Mouse (Mus musculus) layer of hippocampus, adult 2 months (tissue): ENCODE measurements at regions not wholly inside any gene's neighbourhood (a gene's known extent, or its start where the extent isn't known, plus 50 kb on each side); places are given as distances from the start of the nearest gene placed in this dataset.

Experiments
- DNase-seq, 2 experiments: peaks; one replicate each; pipeline ENCODE4 v3.0.0; 2022; ENCODE audit warnings: low spot score in 2 of 2
- H3K27ac ChIP-seq: fragments of 200-600 bp; 2 replicates; pipeline ENCODE4 v1.8.1; 2022
- H3K4me3 ChIP-seq: fragments of 200-600 bp; 2 replicates; pipeline ENCODE4 v1.8.1; 2022; ENCODE audit warnings: mild to moderate bottlenecking
- CTCF ChIP-seq: fragments of 200-600 bp; conservative IDR thresholded peaks from 2 replicates; pipeline ENCODE4 v1.8.1; 2022; ENCODE audit warnings: antibody characterized with exemption, mild to moderate bottlenecking, moderate library complexity

DNA sequence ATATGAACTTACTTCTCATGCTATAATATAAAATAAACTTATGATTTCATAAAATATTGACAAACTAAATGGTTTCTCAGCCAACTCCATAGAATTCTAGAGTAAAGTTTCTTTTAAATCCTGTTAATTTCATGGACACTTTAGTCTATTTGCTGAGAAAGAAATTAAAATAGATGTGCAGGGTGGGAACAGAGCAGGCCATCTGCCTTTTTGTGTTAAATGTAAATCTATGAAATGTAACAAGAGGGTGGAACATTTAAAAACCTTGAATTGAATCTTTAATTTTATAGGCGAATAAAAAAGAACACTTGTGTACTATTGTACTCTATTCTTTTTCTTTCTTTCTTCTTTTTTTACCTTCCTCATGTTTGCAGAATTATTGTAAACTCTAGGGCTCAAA lies 1050.7 kb downstream of the Tbl1xr1 start:
- H3K27ac ChIP-seq: no peak overlapping the region
- DNase-seq: no peak
- H3K4me3 ChIP-seq: no peak overlapping the region
- no peak for TF ChIP-seq CTCF

DNA sequence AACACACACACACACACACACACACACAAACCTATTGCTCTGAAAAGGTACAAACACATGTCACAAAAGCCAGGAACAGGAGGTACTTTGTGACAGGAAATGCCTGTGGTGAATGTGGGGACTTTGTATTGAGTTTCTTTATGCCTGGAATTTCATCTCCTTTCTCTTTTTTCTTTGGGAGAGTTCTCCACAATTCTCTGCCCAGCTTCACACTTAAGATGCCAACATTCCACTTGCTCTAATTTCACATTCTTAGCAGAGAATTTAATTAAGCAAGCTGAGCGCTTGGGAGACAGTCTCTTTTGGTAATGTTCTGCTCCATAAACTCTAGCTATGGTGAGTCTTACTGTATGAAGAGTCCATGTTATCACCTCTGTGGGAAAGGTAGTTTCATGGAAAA lies 1059.1 kb downstream of the Tbl1xr1 start:
- no peak for TF ChIP-seq CTCF
- no peak overlapping the region for H3K4me3 ChIP-seq
- no peak for DNase-seq
- no peak overlapping the region for H3K27ac ChIP-seq

DNA sequence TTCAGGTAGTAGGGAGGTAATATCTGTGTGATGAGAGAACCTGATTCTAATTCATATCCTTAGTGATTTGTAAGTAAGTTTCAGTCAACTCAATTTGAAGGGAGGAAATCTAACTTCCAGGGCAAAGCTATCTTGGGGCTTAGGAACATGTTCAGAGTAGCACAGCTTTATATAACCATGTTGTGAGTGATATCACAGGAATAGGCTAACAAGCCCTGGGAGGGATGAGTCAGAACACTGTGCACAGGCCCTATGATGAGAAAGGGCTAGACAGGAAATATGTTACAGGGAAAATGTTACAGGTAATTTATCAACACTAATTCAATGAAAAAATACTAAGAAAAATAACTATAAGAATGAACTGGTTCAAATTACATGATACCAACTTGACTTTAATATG lies 1062.5 kb downstream of the Tbl1xr1 start:
- no peak overlapping the region for H3K27ac ChIP-seq
- no peak for DNase-seq
- no peak overlapping the region for H3K4me3 ChIP-seq
- no peak for TF ChIP-seq CTCF

DNA sequence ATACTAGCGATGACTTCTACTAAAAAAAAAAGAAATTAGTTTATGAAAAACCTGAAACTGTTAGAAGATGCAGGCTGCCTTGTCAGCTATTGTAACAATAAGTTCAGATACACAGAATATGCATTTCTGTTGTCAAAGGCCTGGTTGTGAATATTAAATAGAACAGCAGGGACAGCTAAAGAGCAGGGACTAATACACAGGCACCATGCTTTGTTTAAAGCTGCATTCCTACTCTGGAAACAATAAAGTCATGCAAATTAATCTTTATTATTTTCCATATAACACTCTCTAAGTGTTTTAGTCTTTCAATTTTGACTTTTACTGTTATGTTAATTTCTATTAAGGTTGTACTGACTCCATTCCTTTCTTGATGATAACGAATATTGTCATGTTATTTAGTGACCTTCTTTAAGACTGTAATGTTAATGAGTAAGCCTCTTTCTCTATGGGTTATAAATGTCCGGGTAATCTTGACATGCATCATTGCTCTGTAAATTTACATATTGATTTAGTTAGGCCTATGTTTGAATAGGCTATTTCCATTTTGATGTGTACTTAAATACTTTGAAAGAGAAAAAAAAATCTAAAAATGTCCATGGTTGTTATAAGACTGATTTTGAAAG lies 1088.5 kb downstream of the Tbl1xr1 start:
- Histone ChIP-seq H3K27ac (no peak overlapping the region), H3K4me3 (no peak overlapping the region)
- no peak for TF ChIP-seq CTCF
- DNase-seq: no peak

DNA sequence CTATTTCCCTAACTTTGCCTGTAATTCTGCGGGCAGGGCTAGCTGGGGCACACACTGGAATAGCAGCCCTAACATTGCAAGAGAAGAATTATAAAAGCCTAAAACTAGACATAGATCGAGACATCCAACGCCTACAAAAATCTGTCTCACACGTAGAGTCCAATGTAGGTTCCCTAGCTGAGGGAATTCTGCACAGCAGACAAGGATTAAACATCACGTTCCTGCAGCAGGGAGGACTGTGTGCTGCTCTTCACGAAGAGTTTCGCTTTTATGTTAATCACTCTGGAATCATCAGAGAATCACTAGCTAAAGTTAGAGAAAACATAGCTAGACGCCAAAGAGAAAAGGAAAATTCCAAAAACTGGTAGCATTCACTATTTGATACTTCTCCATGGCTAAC lies 1106.9 kb downstream of the Tbl1xr1 start:
- Histone ChIP-seq H3K27ac (no peak overlapping the region), H3K4me3 (no peak overlapping the region)
- no peak for TF ChIP-seq CTCF
- DNase-seq: no peak

DNA sequence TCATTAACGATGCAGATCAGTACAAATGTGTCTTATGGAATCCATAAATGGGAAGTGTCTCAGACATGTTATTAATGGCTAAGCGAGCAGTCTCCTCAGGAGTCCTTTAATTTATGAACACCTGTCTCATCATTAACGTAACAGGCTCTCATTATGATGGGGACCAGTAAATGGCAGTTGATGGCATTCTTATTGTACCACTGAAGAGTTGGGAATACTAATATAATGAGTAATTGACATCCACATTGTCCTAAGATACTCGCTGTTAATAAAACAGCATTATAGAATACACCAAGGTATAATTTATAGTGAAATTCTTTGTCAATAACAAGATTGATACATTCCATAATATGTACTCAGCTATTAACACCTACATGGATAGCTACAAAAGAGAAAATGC lies 1112.0 kb downstream of the Tbl1xr1 start:
- H3K27ac ChIP-seq: no peak overlapping the region
- DNase-seq: no peak
- TF ChIP-seq CTCF: no peak
- no peak overlapping the region for H3K4me3 ChIP-seq

DNA sequence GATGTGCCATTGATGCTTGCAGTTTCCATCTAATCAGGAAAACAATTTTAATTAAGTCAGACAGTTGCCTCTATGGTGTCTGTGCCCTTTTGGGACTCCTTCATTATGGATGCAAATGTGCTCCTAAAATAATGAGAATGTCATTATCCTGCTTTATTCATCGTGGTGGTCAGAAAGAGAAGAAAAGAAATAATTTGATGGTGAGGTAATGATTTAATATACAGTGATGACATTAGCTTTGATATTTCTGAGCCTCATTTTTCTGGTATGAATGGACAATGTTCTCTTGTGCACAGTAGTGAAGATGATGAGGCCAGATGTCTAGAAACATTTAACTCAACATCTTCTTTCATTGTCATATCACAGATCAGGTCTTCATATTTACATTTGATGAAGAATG lies 1123.6 kb downstream of the Tbl1xr1 start:
- Histone ChIP-seq H3K27ac (no peak overlapping the region), H3K4me3 (no peak overlapping the region)
- DNase-seq: no peak
- no peak for TF ChIP-seq CTCF

DNA sequence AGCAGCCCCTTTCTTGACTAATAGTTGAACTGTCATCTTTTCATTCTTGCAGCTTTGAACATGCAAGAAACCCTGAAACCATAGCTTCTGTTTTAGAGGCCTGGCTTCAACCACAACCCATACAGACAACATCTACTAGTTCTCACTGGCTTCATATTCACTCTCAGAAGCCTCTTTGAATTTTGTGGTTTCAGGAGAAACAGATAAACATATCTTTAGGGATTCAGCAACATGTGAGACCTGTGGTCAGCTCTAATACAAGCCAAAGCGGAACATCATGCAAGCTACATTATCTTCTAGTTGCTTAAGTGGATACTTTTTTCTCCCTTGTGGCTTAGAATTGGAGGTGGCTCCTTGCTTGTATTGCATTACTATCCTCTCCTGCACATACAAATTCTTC lies 1138.0 kb downstream of the Tbl1xr1 start:
- no peak overlapping the region for H3K4me3 ChIP-seq
- no peak for DNase-seq
- TF ChIP-seq CTCF: no peak
- no peak overlapping the region for H3K27ac ChIP-seq

DNA sequence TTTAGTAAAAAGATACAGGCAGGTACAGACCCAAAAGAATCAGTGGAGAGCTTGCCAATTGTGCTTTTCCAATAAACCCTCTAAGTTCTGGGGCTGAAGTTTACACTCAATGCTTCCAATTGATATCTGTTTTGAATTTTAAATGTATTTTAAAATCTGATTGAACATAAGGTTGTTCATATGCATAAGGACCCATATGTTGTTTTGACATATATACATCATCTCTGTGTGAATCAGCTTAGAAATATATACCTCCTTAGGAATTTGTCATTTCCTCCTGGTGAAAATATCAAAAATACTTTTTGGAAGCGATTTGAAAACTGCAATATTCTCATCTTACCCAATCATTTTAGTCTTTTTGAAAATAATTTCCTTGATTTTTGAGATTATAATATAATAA lies 1140.3 kb downstream of the Tbl1xr1 start:
- no peak for TF ChIP-seq CTCF
- Histone ChIP-seq H3K27ac (no peak overlapping the region), H3K4me3 (no peak overlapping the region)
- DNase-seq: no peak

DNA sequence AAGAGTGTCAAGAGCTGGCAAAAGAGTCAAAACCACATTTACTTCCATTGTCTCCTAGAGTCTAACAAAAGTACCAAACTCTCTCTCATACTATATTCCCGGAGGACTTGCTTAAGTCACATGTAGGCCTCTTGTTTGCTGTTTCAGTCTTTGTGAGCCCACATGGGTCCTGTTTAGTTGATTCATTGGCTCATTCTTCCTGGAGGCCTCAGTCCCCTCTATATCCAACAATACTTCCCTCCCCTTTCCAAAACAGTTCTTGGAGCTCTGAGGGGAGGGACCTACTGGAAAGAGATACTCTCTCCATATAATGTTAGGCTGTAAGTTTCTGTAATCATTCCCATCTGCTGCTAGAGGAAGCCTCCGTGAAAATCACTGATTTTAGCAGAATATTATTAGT lies 1171.8 kb downstream of the Tbl1xr1 start:
- TF ChIP-seq CTCF: no peak
- Histone ChIP-seq H3K27ac (no peak overlapping the region), H3K4me3 (no peak overlapping the region)
- no peak for DNase-seq

DNA sequence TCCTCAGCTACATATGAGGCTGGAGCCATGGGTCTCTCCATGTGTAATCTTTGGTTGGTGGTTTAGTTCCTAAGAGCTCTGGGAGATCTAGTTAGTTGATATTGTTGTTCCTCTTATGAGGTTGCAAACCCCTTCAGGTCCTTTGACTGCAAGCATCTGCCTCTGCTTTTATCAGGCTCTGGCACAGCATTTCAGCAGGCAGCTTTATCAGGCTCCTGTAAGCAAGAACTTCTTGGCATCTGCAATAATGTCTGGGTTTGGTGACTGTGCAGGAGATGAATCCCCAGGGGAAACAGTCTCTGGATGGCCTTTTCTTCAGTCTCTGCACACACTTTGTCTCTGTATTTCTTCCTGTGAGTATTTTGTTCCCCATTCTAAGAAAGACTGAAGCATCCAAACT lies 1175.7 kb downstream of the Tbl1xr1 start:
- no peak overlapping the region for H3K27ac ChIP-seq
- H3K4me3 ChIP-seq: no peak overlapping the region
- DNase-seq: no peak
- TF ChIP-seq CTCF: no peak

DNA sequence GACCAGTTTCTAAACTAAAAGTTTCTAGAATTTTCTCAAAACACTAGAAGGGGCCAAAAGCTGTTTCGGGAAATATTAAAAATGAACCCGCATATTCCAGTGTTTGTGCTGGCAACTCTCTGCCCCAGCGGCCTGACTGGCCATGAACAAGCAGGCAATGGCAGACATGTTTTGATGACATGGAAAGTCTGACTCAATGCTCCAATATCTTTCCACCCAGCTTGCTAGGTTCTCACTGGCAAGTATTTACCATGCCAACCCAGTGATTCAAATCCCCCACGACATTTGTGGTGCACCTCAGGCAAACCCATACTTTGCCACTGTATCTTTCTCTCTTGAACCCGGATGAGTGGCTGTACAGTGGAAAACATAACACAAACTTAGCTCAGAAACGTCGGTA lies 1222.4 kb downstream of the Tbl1xr1 start:
- H3K4me3 ChIP-seq: no peak overlapping the region
- no peak for TF ChIP-seq CTCF
- no peak overlapping the region for H3K27ac ChIP-seq
- DNase-seq: no peak

DNA sequence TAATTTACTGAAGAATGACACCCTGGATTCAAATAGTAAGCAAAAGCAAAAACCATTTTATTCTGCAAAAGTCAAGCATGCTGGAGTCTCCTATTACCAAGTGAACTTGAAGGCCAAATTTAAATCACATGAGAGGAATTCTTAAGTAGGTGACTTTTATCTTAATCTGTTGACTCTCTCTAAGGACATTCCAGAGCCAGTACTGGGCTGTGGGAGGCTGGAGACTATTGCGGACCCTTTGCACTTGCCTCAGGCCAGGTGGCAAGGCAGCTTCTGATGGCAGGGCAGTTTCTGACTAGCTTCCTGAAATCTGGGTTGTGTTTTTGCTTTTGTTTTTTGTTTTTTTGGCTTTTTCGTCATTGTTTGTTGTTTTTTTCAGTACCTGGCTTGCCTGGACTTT lies 1257.8 kb downstream of the Tbl1xr1 start:
- no peak for TF ChIP-seq CTCF
- no peak for DNase-seq
- H3K27ac ChIP-seq: no peak overlapping the region
- H3K4me3 ChIP-seq: no peak overlapping the region

DNA sequence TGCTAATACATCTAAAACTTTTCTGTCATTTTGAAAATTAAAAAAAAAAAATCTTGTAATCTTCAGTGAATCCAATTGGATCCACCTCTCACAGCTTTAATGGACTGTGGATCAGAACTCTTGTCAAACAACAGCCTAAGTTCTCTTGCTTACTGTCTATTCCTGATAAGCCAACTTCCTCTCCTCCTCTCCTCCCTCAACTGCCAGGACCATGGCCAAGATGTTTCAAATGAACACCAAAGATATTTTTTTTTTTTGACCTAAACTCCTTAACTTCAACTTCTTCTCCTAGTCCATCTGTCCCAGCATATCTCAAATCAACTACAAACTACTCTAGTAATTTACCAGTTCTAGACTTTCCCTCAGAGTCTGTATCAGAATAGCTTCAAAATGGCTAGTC lies 1258.5 kb downstream of the Tbl1xr1 start:
- Histone ChIP-seq H3K4me3 (no peak overlapping the region), H3K27ac (no peak overlapping the region)
- no peak for TF ChIP-seq CTCF
- DNase-seq: no peak

DNA sequence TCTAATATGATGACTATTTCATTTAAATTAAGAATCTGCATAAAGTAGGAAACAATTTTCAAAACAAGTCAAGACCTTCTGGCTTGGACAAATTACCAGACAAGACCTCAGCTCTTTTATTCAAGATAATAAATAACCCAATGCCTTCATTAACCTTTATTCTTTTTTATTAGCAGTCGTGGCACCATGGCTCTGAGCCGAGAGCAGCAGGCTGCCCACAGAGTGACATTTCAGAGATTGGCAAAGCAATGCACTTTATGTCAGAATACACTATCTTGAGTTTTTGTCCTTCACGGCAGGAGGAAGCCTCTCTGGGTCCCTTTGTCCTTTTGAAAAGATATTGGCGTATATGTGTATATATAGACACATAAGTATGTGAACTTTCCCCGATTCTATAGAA lies 1297.9 kb downstream of the Tbl1xr1 start:
- no peak overlapping the region for H3K4me3 ChIP-seq
- TF ChIP-seq CTCF: no peak

More for the DNA sequence above, 1297.9 kb downstream of the Tbl1xr1 start:
- DNase-seq: no peak
- no peak overlapping the region for H3K27ac ChIP-seq
